Mouse (Mus musculus) ES-CJ7 (cell line): ENCODE results near the gene Smpd2.
A peak's percentile ranks its signal among the peaks of the same experiment; 100 is the strongest.

Experiments
- DNase-seq: peaks from one replicate; pipeline ENCODE4 v3.0.0; 2011; ENCODE audit warnings: low read depth, low spot score

The Smpd2 gene

GRCm38 (mm10) chr10:41489708-41490517 is at the start of gene Smpd2, which contains the start of gene Ppil6:
TSS of gene Smpd2 (minus strand) at chr10:41490369.
TSS of gene Ppil6 (plus strand) at chr10:41490439.
- peak; percentile 92 for DNase-seq

DNA sequence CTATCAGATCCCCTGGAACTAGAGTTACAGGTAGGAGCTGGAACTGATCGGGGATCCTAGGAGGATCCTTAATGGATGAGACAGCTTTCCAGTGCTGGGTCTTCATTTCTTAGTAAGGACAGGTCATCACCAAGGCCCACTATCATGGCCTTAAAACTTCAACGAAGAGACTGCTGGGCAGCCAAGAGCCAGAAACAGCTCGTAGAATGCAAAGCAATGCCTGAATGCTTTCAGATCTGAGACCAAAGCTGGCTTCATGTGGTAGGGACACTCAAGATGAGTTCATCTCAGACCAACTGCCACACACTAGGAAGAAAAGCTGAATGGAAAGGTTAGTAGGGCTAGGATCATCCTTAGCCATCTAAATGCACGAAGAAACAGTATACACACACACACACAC is 48.8 kb upstream of the Smpd2 start:
- no peak for DNase-seq

DNA sequence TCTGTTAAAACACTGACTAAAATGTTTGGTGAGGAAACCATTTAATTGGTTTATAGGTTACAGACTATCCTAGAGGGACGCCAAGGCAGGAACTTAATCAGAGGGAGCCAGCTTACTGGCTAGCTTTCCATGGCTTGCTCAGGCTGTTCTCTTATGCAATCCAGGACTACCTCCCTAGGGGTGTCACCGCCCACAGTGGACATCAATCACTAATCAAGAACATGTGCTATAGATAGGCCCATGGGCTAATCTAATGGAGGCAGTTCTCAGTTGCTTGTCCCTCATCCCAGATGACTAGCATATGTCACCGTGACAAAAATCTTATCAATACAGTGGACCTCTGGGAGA is 47.8 kb upstream of the Smpd2 start:
- no peak for DNase-seq

GRCm38 (mm10) chr10:41537226-41537982 is 47.2 kb upstream of the Smpd2 start:
- DNase-seq, result no peak

GRCm38 (mm10) chr10:41536714-41537113 is 46.5 kb upstream of the Smpd2 start:
- no peak for DNase-seq

DNA sequence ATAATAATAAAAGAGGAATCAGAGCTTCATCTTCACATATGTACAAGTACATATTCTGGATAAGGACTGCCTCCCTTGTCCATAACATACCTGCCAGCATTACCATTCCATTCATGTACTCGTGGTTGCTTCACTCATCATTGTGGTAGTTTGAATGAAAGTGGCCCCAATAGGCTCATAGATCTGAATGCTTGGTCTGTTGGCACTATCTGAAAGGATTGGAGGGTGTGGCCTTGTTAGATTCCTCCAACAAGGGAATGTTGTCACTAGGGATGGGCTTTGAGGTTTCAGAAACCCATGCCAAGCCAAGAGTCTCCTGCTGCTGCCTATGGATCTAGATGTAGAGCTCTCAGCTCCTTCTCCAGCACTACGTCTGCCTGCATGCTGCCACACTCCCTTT is 45.8 kb upstream of the Smpd2 start:
- no peak for DNase-seq

DNA sequence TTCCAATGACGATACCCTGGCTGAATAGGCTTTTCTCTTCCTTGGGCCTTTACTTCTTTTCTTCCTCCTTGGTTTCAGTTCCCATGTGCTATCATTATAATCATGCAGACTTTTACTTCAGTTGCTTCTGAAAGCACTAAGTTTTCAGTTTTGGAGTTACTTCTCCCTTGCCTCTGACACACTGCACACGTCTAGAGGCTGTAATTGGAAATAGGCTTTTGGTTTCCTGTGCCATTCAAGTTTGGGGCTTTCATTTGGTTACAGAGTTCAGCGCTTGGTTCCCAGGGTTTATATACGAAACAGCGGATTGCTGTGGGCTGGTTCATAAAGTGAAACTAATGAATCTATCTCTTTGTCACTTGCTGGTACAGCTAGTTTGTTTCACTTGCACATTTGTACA is 39.8 kb upstream of the Smpd2 start:
- DNase-seq, result no peak

- no peak for DNase-seq
Measured at GRCm38 (mm10) chr10:41525696-41526095, 35.5 kb upstream of the Smpd2 start.

- no peak for DNase-seq
Measured at GRCm38 (mm10) chr10:41523386-41523785, 33.2 kb upstream of the Smpd2 start.

GRCm38 (mm10) chr10:41520410-41520673 is 30.2 kb upstream of the Smpd2 start:
- DNase-seq, result no peak

- DNase-seq, result peak; percentile 46
Measured at GRCm38 (mm10) chr10:41519640-41520409, 29.7 kb upstream of the Smpd2 start.

DNA sequence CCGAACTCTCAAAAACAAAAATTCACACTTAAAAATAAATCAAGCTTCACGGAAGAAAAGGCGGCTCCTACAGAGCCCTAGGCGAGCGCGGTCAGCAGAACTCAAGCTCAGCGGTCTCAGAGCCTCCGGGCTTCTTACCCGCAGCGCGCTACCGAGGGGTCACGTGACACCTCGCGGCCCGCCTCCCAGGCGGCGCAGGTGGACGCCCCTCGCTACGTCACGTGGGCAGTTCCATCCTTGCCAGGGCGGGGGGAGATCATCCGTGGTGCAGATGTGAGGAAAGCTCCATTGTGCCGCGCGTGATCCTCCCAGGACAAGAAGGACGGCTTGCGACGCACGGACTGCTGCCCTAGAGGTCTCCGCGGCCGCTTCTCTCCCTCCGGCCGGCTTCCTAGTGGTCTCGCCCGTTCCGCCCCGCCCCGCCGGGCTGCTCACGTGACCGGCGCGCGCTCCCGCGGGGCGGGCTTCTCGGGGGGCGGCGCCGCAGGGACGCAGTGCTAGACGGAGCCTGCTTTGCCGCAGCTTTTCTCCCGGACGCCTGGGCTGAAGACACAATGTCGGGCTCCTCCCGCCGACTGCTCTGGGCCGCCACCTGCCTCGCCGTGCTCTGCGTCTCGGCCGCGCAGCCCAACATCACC is 28.9 kb upstream of the Smpd2 start, which contains the start of gene Cd164:
Gene Cd164, plus strand, starts transcription at position 434 of the 638 bp plus-strand sequence.
- DNase-seq, result peak; percentile 96

GRCm38 (mm10) chr10:41518508-41518980 is 28.4 kb upstream of the Smpd2 start:
- peak; percentile 86 for DNase-seq

DNA sequence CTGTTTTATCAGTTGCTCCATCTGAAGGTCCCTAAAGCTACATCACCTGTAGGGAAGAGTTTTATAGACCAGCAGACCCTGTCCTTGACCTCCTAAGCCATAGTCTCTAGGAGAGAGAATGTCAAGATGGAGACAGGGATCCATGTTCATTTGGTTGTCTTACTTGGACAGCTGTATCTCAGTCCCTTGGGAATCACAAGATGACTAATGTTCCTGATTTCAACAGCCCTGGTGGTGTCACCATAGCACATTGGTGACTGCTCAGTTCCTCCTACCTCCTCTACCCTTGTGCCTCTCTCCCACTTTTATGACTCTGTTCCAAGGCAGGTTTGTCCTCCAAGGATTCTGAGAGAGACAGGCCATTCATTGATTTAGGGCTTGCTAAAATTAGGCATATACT is 24.8 kb upstream of the Smpd2 start:
- no peak for DNase-seq

GRCm38 (mm10) chr10:41514301-41514700 is 24.1 kb upstream of the Smpd2 start:
- no peak for DNase-seq

DNA sequence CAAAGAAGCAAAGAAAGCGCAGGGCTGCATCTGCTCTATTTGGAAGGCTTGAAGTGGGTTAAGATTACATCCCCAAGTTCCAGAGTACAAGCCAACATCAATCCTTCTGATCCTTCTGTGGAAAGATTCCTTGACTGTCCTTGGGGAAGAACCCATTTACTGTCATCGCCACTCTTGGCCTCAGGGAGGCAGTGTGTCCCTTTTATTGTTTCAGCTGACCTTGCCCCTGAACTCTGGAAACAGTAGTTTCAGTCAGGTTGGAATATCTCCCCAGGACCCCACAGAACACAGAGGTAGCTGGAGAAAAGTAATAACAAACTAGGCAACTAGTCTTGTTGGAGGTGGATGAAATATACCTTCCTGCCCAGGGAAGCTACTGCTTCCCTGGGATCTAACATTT is 19.0 kb upstream of the Smpd2 start:
- DNase-seq, result peak; percentile 59

- DNase-seq, result peak; percentile 94
Measured at GRCm38 (mm10) chr10:41505446-41505845, 15.3 kb upstream of the Smpd2 start.

DNA sequence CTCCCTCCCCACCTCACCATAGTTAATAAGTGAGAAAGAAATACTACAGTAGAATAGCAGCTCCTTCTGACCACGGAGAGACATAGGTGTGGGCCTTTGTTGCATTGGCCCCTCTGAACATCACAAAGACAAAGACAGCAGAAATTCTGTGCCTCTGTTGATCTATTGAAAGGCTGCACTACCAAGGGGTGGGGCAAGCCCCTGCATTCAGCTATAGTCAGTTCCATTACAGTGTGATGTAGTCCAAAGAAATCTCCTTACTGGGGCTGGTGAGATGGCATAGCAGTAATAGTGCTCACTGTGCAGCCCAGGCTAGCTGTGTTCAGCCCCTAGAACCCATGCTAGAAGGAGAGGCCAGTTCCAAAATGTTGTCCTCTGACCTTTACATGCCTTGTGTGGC is 14.8 kb upstream of the Smpd2 start:
- peak; percentile 37 for DNase-seq

DNA sequence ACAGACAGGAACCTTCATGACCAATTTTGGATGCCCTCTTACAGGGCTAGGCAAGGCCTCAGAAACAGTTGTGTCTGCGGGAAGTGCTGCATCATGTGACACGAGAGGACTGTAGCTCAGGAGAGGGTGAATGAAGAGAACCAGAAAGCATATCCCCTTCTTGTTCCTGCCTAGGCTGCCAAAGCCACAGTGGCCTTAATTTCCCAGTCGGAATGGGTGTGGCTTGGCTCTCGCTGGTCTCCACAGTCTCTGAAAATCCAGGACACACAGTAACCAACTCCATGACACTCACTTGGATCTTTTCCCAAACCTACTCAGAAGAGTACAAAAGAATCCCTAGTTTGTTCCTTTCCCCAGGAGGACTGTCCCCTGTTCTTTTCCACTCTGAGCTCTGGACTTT is 10.8 kb upstream of the Smpd2 start:
- DNase-seq, result no peak

GRCm38 (mm10) chr10:41491111-41491510 is 942 bp upstream of the Smpd2 start:
- DNase-seq, result no peak

DNA sequence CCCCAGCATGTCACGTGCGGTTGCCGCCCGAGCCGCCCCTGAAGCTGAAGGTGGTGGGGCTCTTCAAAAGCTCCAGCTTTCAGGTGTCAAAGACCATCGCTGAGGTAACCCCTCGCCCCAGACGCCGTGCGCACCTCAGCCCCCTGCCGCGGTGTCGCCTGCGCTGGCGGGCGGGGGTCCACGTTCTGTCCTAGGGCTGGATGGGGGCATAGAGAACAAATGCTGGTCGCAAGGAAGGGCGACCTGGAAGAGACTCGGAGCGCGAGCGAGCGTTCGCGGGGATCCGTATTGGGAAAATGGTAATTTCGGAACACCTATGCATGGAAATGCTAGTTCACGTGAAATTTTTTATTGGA is 327 bp upstream of the Smpd2 start:
- no peak for DNase-seq

DNA sequence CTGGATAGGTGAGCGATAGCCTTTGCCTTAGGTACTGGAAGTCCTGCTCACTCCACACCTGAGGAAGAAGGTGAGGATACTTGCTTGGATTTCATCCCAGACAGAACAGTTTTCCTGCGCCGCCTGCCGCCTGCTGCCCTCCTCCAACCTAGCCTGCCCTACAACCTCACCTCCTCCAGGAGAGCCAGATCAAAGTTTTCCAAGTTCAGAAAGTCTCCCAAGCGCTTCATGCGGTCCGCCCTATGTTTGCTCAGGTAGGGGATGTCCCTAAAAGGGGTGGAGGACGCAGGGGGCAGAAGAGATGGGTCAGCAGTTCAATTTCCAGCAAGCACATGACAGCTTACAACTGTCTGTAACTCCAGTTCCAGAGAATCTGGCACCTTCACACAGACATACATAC is 875 bp downstream of the Smpd2 start:
- DNase-seq, result no peak
